Mouse (Mus musculus) kidney, embryonic 16.5 days (tissue): ENCODE measurements around the gene A1cf. TPM values are rescaled to one million over a fixed set of nuclear protein-coding genes. Genes with fewer than 3 reads are reported as not detected.

Experiments used
- ATAC-seq: fragments of 200-750 bp; cut with Nextera tagmentation; 2 replicates; pipeline ENCODE4 v1.8.0; 2017; ENCODE audit warnings: moderate TSS enrichment; ENCODE audit not compliant: low FRiP score, low TSS enrichment
- H3K27ac ChIP-seq: fragments of 300-500 bp; sonication (generic); 2 replicates; pipeline ENCODE4 v1.5.1; 2014; ENCODE audit warnings: low read length
- H3K27me3 ChIP-seq: fragments of 300-500 bp; sonication (generic); 2 replicates; pipeline ENCODE4 v1.6.1; 2014; ENCODE audit warnings: low read length, control low read depth, mixed read lengths; ENCODE audit not compliant: insufficient read depth
- H3K36me3 ChIP-seq: fragments of 300-500 bp; sonication (generic); 2 replicates; pipeline ENCODE4 v1.6.1; 2014; ENCODE audit warnings: low read length, control low read depth, mixed read lengths; ENCODE audit not compliant: insufficient read depth
- H3K4me1 ChIP-seq: fragments of 300-500 bp; sonication (generic); 2 replicates; pipeline ENCODE4 v1.6.1; 2014; ENCODE audit warnings: low read length, control low read depth, mixed read lengths; ENCODE audit not compliant: insufficient read depth
- H3K4me2 ChIP-seq: fragments of 300-500 bp; sonication (generic); replicated peaks from 2 replicates; pipeline ENCODE4 v1.6.1; 2014; ENCODE audit warnings: low read depth, low read length
- H3K4me3 ChIP-seq: fragments of 300-500 bp; sonication (generic); 2 replicates; pipeline ENCODE4 v1.5.1; 2014; ENCODE audit warnings: mild to moderate bottlenecking, low read length
- H3K9ac ChIP-seq: fragments of 300-500 bp; sonication (generic); replicated peaks from 2 replicates; pipeline ENCODE4 v1.6.1; 2014; ENCODE audit warnings: low read length
- H3K9me3 ChIP-seq: fragments of 300-500 bp; sonication (generic); 2 replicates; pipeline ENCODE4 v1.6.1; 2016; ENCODE audit warnings: low read length, control low read depth
- WGBS: fragments of 180-500 bp; shearing (Covaris S2); extraction: QIAGEN DNeasy Blood & Tissue Kit; methylation state at CpG from one replicate; pipeline ENCODE4 v1.1.7; 2014; 5-methylcytosine and 5-hydroxymethylcytosine counted together
- polyA plus RNA-seq: library from polyadenylated mRNA; unstranded; fragments of >200 nt; fragmentation: Nextera tagmentation; extraction: Ambion mirVana; gene quantifications from 2 replicates; pipeline ENCODE4 v1.2.1, GENCODE M21; 2015

A1cf gene
- polyA plus RNA-seq = 1.9 and 2.0 TPM in 2 replicates

GRCm38 (mm10) chr19:31868521-31868920, at the start of gene A1cf:
Gene A1cf (plus strand): TSS chr19:31868764.
- no peaks in the 10 kb centered on the region for H3K27me3 ChIP-seq
- no peak within 1 kb of the TSS for H3K9ac ChIP-seq
- peak within 1 kb of the TSS; percentile 32; the same call in 1 of the 2 replicates for H3K27ac ChIP-seq
- ATAC-seq = no peak
- peak within 1 kb of the TSS; percentile 24 for H3K4me3 ChIP-seq
- H3K9me3 ChIP-seq = no peaks in the 10 kb centered on the region
- H3K36me3 ChIP-seq = no peaks in the 10 kb centered on the region
- 71% methylated on average over 7 of the region's 7 CpGs for WGBS
- 0 out of 2 replicates have a peak within 1 kb of the TSS, but pooled peaks have one; percentile 18 for H3K4me2 ChIP-seq
- no peaks in the 10 kb centered on the region for H3K4me1 ChIP-seq

- no peak overlapping the region for H3K9ac ChIP-seq
- H3K4me1 ChIP-seq = no peaks in the 10 kb centered on the region
- H3K4me2 ChIP-seq = no peak overlapping the region
- no peak overlapping the region for H3K27ac ChIP-seq
- WGBS = 92% methylated on average over 5 of the region's 5 CpGs
- H3K4me3 ChIP-seq = no peak overlapping the region
- no peaks in the 10 kb centered on the region for H3K36me3 ChIP-seq
- H3K9me3 ChIP-seq = no peaks in the 10 kb centered on the region
- H3K27me3 ChIP-seq = no peaks in the 10 kb centered on the region
- ATAC-seq = no peak
These were observed 34.3 kb upstream of the A1cf start for GRCm38 (mm10) chr19:31834250-31834649.

- no peak overlapping the region for H3K4me2 ChIP-seq
- H3K4me3 ChIP-seq = no peak overlapping the region
- H3K27ac ChIP-seq = no peak overlapping the region
- WGBS = 64% methylated on average over 3 of the region's 3 CpGs
- ATAC-seq = no peak
- H3K36me3 ChIP-seq = no peaks in the 10 kb centered on the region
- no peaks in the 10 kb centered on the region for H3K27me3 ChIP-seq
- H3K9me3 ChIP-seq = no peaks in the 10 kb centered on the region
- H3K4me1 ChIP-seq = no peaks in the 10 kb centered on the region
- no peak overlapping the region for H3K9ac ChIP-seq
These were observed 6.7 kb upstream of the A1cf start for GRCm38 (mm10) chr19:31861909-31862308.

- no peaks in the 10 kb centered on the region for H3K9me3 ChIP-seq
- no peak overlapping the region for H3K27ac ChIP-seq
- H3K9ac ChIP-seq = no peak overlapping the region
- H3K36me3 ChIP-seq = no peaks in the 10 kb centered on the region
- H3K4me3 ChIP-seq = no peak overlapping the region
- H3K4me1 ChIP-seq = no peaks in the 10 kb centered on the region
- ATAC-seq = no peak
- H3K4me2 ChIP-seq = no peak overlapping the region
- WGBS = 58% methylated on average over 6 of the region's 6 CpGs
- H3K27me3 ChIP-seq = no peaks in the 10 kb centered on the region
These were observed 5.9 kb upstream of the A1cf start for GRCm38 (mm10) chr19:31862512-31863249.

- Histone ChIP-seq H3K9me3 (no peaks in the 10 kb centered on the region), H3K27ac (no peak overlapping the region), H3K4me3 (no peak overlapping the region), H3K27me3 (no peaks in the 10 kb centered on the region), H3K4me2 (no peak overlapping the region), H3K4me1 (no peaks in the 10 kb centered on the region), H3K36me3 (no peaks in the 10 kb centered on the region), H3K9ac (no peak overlapping the region)
- no peak for ATAC-seq
- 82% methylated on average over 4 of the region's 4 CpGs for WGBS
These were observed 3.1 kb upstream of the A1cf start for GRCm38 (mm10) chr19:31865451-31865850.

- H3K9ac ChIP-seq = no peak overlapping the region
- no peak overlapping the region for H3K27ac ChIP-seq
- H3K27me3 ChIP-seq = no peaks in the 10 kb centered on the region
- H3K4me1 ChIP-seq = no peaks in the 10 kb centered on the region
- H3K4me2 ChIP-seq = no peak overlapping the region
- no peaks in the 10 kb centered on the region for H3K36me3 ChIP-seq
- whole genome bisulfite sequencing = 84% methylated on average over 4 of the region's 4 CpGs
- ATAC-seq = no peak
- no peak overlapping the region for H3K4me3 ChIP-seq
- no peaks in the 10 kb centered on the region for H3K9me3 ChIP-seq
These were observed 488 bp upstream of the A1cf start for GRCm38 (mm10) chr19:31868076-31868475.

- Histone ChIP-seq H3K9me3 (no peaks in the 10 kb centered on the region), H3K36me3 (no peaks in the 10 kb centered on the region), H3K4me3 (peak overlapping the region; percentile 24), H3K4me1 (no peaks in the 10 kb centered on the region), H3K27ac (peak overlapping the region; percentile 32; the same call in 1 of the 2 replicates), H3K27me3 (no peaks in the 10 kb centered on the region), H3K9ac (no peak overlapping the region), H3K4me2 (no peak overlapping the region)
- 74% methylated on average over 6 of the region's 6 CpGs for WGBS
- no peak for ATAC-seq
These were observed 407 bp downstream of the A1cf start for GRCm38 (mm10) chr19:31868971-31869370.

GRCm38 (mm10) chr19:31871377-31871776, 2.8 kb downstream of the A1cf start:
- Histone ChIP-seq H3K4me1 (no peaks in the 10 kb centered on the region), H3K4me2 (no peak overlapping the region), H3K27ac (no peak overlapping the region), H3K27me3 (no peaks in the 10 kb centered on the region), H3K9me3 (no peaks in the 10 kb centered on the region), H3K4me3 (no peak overlapping the region), H3K9ac (no peak overlapping the region), H3K36me3 (no peaks in the 10 kb centered on the region)
- ATAC-seq = no peak
- WGBS = 81% methylated on average over 2 of the region's 2 CpGs

GRCm38 (mm10) chr19:31877968-31878367, 9.4 kb downstream of the A1cf start:
- Histone ChIP-seq H3K4me3 (no peak overlapping the region), H3K27ac (no peak overlapping the region), H3K36me3 (no peaks in the 10 kb centered on the region), H3K9ac (no peak overlapping the region), H3K4me2 (no peak overlapping the region), H3K4me1 (no peaks in the 10 kb centered on the region), H3K27me3 (no peaks in the 10 kb centered on the region), H3K9me3 (no peaks in the 10 kb centered on the region)
- 56% methylated on average over 4 of the region's 4 CpGs for WGBS
- no peak for ATAC-seq

- Histone ChIP-seq H3K36me3 (no peaks in the 10 kb centered on the region), H3K27ac (no peak overlapping the region), H3K9ac (no peak overlapping the region), H3K9me3 (no peaks in the 10 kb centered on the region), H3K4me1 (no peaks in the 10 kb centered on the region), H3K4me2 (no peak overlapping the region), H3K27me3 (no peaks in the 10 kb centered on the region), H3K4me3 (no peak overlapping the region)
- WGBS = 73% methylated on average over 4 of the region's 4 CpGs
- no peak for ATAC-seq
These were observed 16.0 kb downstream of the A1cf start for GRCm38 (mm10) chr19:31884594-31884993.
